Mouse (Mus musculus) E14TG2a.4 (cell line): Measurements from ENCODE around the gene Polr3f.
A peak's percentile ranks its signal among the peaks of the same experiment; 100 is the strongest.

Experiments
- H3K27me3 ChIP-seq: 2 replicates; pipeline ENCODE4 v1.6.1; 2014; ENCODE audit warnings: low read length, control low read depth; ENCODE audit not compliant: insufficient read depth
- H3K36me3 ChIP-seq: 2 replicates; pipeline ENCODE4 v1.6.1; 2014; ENCODE audit warnings: low read length, control low read depth; ENCODE audit not compliant: insufficient read depth
- H3K4me1 ChIP-seq: replicated peaks from 2 replicates; pipeline ENCODE4 v1.6.1; 2014; ENCODE audit warnings: low read depth, low read length, control low read depth
- H3K4me3 ChIP-seq: replicated peaks from 2 replicates; pipeline ENCODE4 v1.5.1; 2014; ENCODE audit warnings: mild to moderate bottlenecking, low read length
- H3K9me3 ChIP-seq: 2 replicates; pipeline ENCODE4 v1.6.1; 2014; ENCODE audit warnings: low read length, control low read depth
- CTCF ChIP-seq: conservative IDR thresholded peaks from 2 replicates; pipeline ENCODE4 v1.5.1; 2014; ENCODE audit warnings: low read length
- NANOG ChIP-seq: IDR thresholded peaks from 2 replicates; pipeline ENCODE4 v1.6.1; 2014; ENCODE audit warnings: borderline replicate concordance, low read length, mixed read lengths
- POU5F1 ChIP-seq: IDR thresholded peaks from 2 replicates; pipeline ENCODE4 v1.6.1; 2014; ENCODE audit warnings: low read length, borderline replicate concordance

Polr3f gene

DNA sequence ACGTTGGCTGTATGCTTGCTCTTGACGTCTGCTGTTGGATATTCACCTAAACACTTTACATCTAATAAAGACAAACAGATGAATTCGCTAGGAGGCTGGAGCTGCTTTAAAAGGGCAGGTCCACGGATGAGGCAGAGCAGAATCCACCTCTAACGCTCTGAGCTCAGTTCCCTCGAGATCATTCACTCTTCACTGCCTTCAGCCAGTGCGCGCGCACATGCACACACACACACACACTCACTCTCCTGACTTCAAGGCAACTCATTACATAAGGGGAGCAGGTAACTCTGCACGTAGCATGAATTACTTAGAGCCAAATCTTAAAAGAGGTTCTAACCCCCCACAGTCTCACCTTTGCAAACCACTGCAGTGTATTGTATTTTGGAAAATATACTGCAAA is 1.7 kb upstream of the Polr3f start:
- H3K27me3 ChIP-seq, result peaks cover 13% of the 10 kb centered on the region
- no peak overlapping the region for H3K4me3 ChIP-seq
- no peaks in the 10 kb centered on the region for H3K9me3 ChIP-seq
- TF ChIP-seq POU5F1, result no peak
- TF ChIP-seq NANOG, result no peak
- no peak for TF ChIP-seq CTCF
- H3K36me3 ChIP-seq, result peaks cover 16% of the 10 kb centered on the region
- peaks cover 20% of the 10 kb centered on the region for H3K4me1 ChIP-seq

DNA sequence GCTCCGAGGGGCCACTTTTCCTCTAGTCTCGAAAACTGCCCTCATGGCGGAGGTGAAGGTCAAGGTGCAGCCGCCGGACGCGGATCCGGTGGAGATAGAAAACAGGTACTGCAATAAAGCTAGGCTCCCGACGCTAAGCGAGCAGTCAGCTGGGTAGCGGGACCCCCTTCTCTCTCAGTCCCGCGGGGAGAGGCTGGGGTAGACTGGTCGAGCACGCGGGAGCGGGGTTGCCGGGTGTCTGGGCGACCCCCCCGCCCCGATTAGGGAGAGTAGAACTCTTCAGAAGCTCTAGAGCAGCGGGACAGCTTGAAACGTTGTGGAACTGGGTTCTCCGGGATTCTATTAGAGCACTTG is 280 bp downstream of the Polr3f start:
- peak overlapping the region; percentile 97 for H3K4me3 ChIP-seq
- no peaks in the 10 kb centered on the region for H3K9me3 ChIP-seq
- peaks cover 20% of the 10 kb centered on the region for H3K4me1 ChIP-seq
- peaks cover 31% of the 10 kb centered on the region for H3K36me3 ChIP-seq
- TF ChIP-seq CTCF, result no peak
- no peak for TF ChIP-seq POU5F1
- no peak for TF ChIP-seq NANOG
- peaks cover 13% of the 10 kb centered on the region for H3K27me3 ChIP-seq

DNA sequence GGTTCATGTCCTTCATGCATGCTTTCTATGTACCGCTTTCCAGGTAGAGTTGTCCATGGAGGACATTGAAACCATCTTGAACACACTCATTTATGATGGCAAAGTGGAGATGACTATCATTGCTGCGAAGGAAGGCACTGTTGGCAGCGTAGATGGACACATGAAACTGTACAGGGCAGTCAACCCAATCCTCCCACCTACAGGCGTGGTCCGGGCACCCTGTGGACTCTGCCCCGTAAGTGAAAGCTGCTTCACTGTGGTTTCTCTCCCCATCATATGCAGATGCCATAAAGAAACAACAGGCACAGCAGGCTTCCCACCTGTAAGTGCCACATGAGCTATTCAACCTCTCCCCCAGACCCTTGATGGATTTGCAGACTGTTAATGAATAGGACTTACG is 9.6 kb downstream of the Polr3f start:
- Histone ChIP-seq H3K27me3 (no peaks in the 10 kb centered on the region), H3K36me3 (peaks cover 91% of the 10 kb centered on the region), H3K4me3 (no peak overlapping the region), H3K9me3 (no peaks in the 10 kb centered on the region), H3K4me1 (no peaks in the 10 kb centered on the region)
- TF ChIP-seq NANOG (no peak), POU5F1 (no peak), CTCF (no peak)

DNA sequence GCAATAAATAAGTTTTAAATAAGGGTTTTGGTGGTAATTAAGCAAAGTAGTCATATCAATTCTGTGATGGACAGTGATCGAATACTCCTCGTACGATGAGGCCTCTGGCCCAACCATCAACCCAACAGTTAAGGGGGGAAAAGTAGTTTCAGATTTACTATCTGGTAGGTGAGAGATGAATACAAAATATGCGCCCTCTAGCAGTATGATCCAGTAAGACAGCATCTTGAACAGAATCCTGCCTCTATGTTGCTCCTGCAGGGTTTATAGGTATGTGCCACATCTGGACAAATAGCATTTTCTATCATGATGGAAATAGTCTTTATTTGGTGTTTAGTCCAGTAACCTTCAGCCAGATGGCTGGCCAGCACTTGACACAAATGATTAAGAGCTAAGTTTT is 13.7 kb downstream of the Polr3f start:
- Histone ChIP-seq H3K36me3 (peaks cover 82% of the 10 kb centered on the region), H3K27me3 (no peaks in the 10 kb centered on the region), H3K4me1 (no peaks in the 10 kb centered on the region), H3K4me3 (no peak overlapping the region), H3K9me3 (no peaks in the 10 kb centered on the region)
- TF ChIP-seq CTCF (no peak), NANOG (no peak), POU5F1 (no peak)

DNA sequence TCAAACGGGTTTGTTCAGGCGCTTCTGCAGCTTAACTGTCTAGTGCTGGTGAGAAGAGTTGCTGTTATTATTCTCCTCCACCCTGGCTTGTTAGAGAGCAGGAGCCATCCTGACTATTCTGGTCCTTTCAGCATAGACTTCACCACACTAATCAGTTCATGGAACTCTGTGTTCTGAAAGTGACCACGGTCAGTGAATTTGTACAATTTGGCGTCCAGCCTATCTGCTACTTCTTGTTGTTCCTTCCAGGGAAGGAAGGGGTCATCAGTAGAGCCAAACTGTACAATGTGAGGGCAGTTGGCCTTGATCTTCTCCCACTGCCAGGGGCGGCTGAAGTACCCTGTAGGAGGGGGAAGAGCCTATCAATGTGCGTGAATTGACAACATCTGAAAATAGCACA is 16.2 kb downstream of the Polr3f start:
- Histone ChIP-seq H3K9me3 (no peaks in the 10 kb centered on the region), H3K27me3 (no peaks in the 10 kb centered on the region), H3K36me3 (peaks cover 78% of the 10 kb centered on the region), H3K4me3 (no peak overlapping the region), H3K4me1 (no peaks in the 10 kb centered on the region)
- TF ChIP-seq CTCF (no peak), NANOG (no peak), POU5F1 (no peak)

DNA sequence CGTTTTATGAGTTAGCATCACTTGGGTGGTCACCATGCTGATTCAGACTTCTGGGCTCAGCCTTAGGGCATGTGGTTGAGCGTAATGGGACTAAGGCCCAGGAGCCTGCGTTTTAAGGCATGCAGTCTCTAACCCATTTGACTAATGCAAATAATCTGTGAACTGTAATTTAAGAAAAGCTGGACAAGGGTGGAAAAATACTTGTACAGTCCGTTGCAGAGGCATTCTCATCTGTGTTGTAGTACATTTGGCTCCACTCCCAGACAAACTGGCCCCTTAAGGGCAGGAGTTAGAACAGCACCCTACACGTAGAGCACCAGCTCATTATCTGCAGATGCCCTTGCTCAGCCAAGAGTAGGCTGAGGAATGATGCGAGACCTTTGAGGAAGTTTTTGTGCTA is 17.1 kb downstream of the Polr3f start:
- H3K27me3 ChIP-seq, result no peaks in the 10 kb centered on the region
- no peaks in the 10 kb centered on the region for H3K4me1 ChIP-seq
- H3K4me3 ChIP-seq, result no peak overlapping the region
- no peak for TF ChIP-seq POU5F1
- no peak for TF ChIP-seq CTCF
- TF ChIP-seq NANOG, result no peak
- no peaks in the 10 kb centered on the region for H3K9me3 ChIP-seq
- peaks cover 68% of the 10 kb centered on the region for H3K36me3 ChIP-seq

DNA sequence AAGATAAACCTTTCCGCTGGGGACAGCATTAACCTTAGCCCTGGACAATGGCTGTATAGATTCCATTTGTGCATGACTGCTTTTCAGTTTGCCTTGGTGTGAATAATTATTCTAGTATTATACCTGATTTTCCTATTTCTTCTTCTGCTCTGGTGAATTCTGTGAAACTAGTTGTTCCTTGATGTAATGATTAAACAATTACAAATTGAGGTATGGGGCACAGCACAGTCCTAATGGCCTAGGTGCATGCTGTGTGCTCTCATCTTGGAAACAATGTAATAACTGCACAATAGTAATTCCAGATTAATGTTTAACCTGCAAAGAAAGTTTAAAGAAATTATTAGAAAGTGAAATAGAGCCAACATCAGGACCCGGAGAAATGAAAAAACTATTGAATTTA is 17.5 kb downstream of the Polr3f start:
- Histone ChIP-seq H3K4me1 (no peaks in the 10 kb centered on the region), H3K9me3 (no peaks in the 10 kb centered on the region), H3K27me3 (no peaks in the 10 kb centered on the region), H3K4me3 (no peak overlapping the region), H3K36me3 (peaks cover 64% of the 10 kb centered on the region)
- TF ChIP-seq POU5F1 (no peak), CTCF (no peak), NANOG (no peak)

DNA sequence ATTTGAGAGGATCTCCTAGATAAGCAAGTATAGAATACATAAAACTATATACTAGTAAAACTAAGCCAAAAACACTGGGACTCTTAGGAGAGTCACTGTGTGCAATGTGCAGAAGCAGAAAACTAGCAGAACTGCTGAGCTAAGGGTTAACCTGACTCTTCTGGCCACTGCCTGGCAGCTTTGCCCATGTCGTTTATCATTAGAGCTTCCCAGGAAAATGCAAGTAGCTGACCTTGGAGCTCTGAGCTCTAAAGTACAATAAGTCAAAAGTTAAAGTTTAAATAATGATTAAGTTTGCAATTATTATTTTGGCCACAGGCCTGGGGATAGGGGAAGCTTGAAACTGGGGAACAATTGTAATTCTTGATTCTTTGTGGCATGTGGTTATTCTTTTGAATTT is 18.0 kb downstream of the Polr3f start:
- TF ChIP-seq NANOG (no peak), CTCF (no peak), POU5F1 (no peak)
- no peaks in the 10 kb centered on the region for H3K4me1 ChIP-seq
- H3K27me3 ChIP-seq, result no peaks in the 10 kb centered on the region
- H3K4me3 ChIP-seq, result no peak overlapping the region
- H3K36me3 ChIP-seq, result peaks cover 60% of the 10 kb centered on the region
- H3K9me3 ChIP-seq, result no peaks in the 10 kb centered on the region

DNA sequence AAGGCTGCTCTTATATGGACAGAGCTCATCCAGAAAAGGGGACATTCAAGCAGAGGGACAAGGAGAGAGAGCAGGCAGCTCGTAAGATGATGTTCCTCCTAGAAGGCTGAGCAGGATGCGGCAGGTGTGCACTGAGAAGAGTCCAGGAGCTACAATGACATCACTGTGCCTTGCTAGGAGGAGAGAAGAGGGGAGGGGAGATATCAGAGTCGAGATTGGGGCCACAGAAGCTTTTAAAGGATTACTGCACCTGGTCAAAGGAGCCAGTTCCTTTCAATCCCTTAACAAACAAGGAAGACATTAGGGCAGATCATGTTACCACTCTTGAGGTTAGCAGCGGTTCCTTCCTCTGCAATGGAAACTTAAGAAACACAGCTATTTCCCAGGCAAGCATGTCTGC is 20.0 kb downstream of the Polr3f start:
- Histone ChIP-seq H3K36me3 (peaks cover 46% of the 10 kb centered on the region), H3K27me3 (no peaks in the 10 kb centered on the region), H3K4me1 (0 out of 2 replicates have a peak, but pooled peaks cover 3% of the 10 kb centered on the region), H3K9me3 (no peaks in the 10 kb centered on the region), H3K4me3 (no peak overlapping the region)
- no peak for TF ChIP-seq NANOG
- no peak for TF ChIP-seq POU5F1
- no peak for TF ChIP-seq CTCF
